Mouse (Mus musculus): ENCODE measurements around the gene Pycr1.

DNA sequence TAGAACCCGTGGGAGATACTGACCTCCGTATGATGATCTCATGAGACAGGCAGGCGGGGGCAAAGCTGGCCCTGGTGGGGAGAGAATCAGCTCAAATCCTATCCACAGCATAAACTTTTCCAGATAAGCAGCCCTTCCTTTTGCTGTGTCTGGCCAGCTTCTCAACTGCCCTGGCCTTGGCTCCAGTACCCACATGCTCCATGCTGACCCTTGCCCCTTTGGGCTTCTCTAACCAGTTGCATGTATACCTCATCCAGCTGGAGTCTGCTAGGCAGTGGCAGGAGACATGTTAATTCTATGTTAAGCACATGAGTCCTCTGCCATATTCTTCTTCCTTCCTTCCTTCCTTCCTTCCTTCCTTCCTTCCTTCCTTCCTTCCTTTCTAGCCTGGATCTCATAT is 11.2 kb upstream of the Pycr1 start:
- TF ChIP-seq CTCF (IDR thresholded peaks at IDR 0.05; ENCODE audit: low read depth) = no peak
- TF ChIP-seq EP300 (IDR thresholded peaks at IDR 0.05; ENCODE audit: low read depth) = no peak
